Mouse (Mus musculus): ENCODE results near the gene Eef1a1. TPM values are rescaled to one million over a fixed set of nuclear protein-coding genes. Genes with fewer than 3 reads are reported as not detected.

The Eef1a1 gene
- total RNA-seq, 2 experiments from 2014 or later, result 11,199 to 20,522 TPM

- peak; percentile 9 for ATAC-seq (replicated peaks; ENCODE audit: poor library complexity)
These were observed 11.9 kb downstream of the Eef1a1 start for GRCm38 (mm10) chr9:78477021-78477551.

DNA sequence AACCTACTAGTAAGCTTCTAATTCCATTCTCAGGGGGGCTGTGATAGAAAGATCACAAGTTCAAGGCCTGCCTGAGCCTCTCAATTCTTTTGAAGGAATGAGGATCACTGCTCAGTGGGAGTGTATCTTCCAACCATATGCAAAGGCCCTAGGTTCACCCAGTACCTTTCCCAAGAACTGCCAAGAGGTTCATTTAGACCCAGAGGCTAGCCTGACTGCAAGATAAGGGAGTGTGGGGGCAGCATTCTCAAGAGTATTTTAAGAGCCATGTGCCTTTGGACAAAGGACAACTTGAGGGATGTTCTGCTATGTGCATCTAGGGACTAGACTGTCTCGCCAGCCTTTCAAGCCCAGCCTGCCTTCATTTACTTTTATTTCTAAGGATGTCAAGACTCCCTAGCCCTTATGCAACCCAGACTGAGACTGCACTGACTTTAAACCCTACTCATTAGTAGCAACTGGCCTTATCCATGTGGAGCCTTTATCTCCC, 12.4 kb downstream of the Eef1a1 start:
- ATAC-seq (replicated peaks; ENCODE audit: poor library complexity), result peak; percentile 8

- no peak for ATAC-seq (replicated peaks; ENCODE audit: poor library complexity)
These were observed 13.1 kb downstream of the Eef1a1 start for GRCm38 (mm10) chr9:78475873-78476272.

- ATAC-seq (replicated peaks; ENCODE audit: poor library complexity), result no peak
These were observed 13.6 kb downstream of the Eef1a1 start for GRCm38 (mm10) chr9:78475383-78475780.

GRCm38 (mm10) chr9:78474771-78475382, 14.1 kb downstream of the Eef1a1 start:
- no peak for ATAC-seq (replicated peaks; ENCODE audit: poor library complexity)

- ATAC-seq (replicated peaks; ENCODE audit: poor library complexity), result no peak
These were observed 14.7 kb downstream of the Eef1a1 start for GRCm38 (mm10) chr9:78474270-78474669.

- ATAC-seq (replicated peaks; ENCODE audit: poor library complexity), result no peak
These were observed 15.4 kb downstream of the Eef1a1 start for GRCm38 (mm10) chr9:78473588-78473987.

DNA sequence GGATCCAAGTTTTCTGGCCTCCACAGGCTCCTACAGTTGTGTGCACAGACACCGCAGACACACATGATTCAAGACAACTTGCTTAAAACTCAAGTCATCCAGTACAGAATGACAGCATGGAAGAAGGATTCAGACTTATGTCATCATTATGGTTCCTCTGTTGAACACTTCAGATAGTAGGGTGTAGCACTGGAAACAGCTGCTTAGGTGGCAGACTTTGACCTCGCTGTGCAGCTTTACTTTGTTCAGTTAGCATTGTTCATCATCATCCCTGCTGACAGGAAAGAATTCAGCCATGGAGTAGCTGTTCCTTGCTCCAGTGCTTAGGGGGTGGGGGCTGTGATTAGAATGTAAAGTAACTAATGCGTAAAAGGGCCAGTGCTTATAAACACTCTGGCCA, 23.2 kb downstream of the Eef1a1 start:
- ATAC-seq (replicated peaks; ENCODE audit: poor library complexity), result no peak

DNA sequence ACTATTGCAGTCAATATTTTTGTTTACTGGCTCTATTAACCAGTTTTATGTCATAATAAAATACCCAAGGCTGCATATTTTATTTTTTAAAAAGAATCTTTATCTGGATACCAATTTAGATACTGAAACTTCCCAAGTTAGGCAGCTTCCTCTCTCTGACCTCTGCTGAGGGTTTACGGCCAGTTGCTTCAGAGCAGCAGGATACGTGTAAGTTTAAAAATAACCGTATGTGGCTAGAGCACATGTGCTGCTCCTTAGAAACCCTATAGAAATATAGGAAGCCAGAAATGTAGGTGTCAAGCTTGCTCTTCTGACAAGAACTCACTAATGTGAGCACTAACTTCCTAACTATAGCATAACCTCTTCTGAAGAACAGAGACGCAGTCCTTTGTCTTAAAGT, 25.6 kb downstream of the Eef1a1 start:
- ATAC-seq (replicated peaks; ENCODE audit: poor library complexity), result peak; percentile 91

GRCm38 (mm10) chr9:78457026-78457425, 31.9 kb downstream of the Eef1a1 start:
- ATAC-seq (replicated peaks; ENCODE audit: poor library complexity), result no peak

DNA sequence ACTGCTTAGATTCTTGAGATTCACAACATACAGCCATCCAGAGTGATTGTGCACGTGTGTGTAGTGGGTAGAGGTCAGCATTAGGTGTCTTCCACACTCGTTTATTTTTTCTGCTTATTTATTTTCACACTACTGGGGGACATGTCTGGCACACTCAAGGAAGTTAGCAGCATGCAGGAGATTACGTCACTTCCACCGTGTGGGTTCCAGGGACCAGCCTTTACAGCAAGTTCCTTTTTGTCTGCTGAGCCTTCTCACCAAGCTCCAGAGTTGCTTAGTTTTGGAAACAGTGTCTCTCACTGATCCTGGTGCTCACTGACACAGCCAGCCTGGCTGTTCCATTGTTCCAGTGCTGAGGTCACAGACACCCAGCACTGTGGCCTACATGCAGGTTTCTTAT, 37.6 kb downstream of the Eef1a1 start:
- ATAC-seq (replicated peaks; ENCODE audit: poor library complexity), result peak; percentile 62

DNA sequence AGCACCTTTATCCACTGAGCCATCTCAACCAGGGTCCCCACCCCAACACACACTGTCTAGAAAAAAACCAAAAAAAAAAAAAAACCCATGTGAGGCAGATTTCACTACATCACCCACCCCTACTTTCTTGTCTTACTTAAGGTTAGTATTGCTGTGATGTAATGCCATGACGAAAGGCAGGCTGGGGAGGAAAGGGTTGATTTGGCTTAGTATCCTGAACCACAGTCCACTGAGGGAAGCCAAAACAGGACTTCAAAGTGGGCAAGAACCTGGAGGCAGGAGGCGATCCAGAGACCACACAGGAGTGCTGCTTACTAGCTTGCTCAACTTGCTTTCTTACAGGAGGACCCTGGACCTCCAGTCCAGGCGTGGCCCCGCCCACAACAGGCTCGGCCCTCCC, 38.5 kb downstream of the Eef1a1 start:
- ATAC-seq (replicated peaks; ENCODE audit: poor library complexity), result peak; percentile 25; the same call in 1 of the 2 replicates

DNA sequence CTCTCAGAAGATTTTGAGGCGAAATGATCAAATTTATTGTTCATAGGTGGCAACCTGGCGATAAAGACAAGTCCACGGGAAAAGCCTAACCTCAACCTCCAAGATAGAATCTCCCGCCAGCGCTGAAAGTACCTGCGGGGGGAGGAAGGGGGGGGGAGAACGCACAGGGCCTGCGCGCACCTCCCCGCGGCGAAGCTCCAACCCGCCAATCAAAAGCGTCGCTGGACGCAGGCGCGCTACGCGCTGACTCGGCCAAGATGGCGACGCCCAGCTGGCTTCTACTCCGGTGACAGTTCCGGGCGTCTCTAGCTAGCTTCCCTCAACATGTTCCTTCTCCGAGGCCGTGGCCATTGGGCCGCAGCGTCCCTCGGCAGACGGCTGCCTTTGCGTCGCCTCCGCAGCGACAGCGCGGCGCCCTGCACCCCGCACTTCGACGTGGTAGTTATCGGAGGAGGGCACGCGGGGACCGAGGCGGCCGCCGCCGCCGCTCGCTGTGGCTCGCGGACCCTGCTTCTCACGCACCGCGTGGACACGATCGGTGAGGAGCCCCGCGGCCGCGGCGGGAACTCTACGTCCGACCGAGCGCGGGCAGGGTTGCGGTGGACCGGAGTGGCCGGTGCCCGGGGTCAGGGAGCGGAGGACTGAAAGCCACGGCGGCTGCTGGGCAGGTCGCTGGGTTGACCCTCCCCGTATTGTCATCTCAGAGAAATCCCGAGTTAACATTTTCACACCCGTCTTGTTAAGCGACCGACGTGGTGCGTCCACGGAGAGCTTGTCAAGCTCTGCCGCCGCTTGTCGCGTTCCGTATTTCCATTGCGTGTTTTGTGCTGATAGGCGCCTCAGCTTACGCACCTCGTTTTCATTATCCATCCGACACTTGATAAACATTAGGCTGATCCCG, 40.7 kb downstream of the Eef1a1 start, which contains the start of the genes Mto1 and Gm17324:
TSS of gene Mto1 (plus strand) at position 236 of the 901 bp plus-strand sequence.
TSS of gene Gm17324 (minus strand) at position 814 of the 901 bp plus-strand sequence.
- peak; percentile 77 for ATAC-seq (replicated peaks; ENCODE audit: poor library complexity)

DNA sequence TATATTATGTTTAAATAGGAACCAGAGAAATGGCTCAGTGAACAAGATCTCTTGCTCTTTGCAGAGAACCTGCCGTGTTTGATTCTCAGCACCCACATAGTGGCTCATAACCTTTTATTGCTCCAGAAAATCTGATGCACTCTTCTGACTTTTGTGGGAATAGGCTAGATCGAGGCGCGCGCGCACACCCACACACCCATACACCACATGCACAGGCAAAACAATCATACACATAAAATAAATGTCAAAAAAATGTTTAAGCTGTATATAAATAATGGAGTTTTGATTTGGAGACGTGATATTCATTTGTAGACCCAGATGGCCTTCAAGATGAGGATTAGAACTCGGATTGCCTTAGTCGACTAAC, 41.4 kb downstream of the Eef1a1 start:
- ATAC-seq (replicated peaks; ENCODE audit: poor library complexity), result no peak

- ATAC-seq (replicated peaks; ENCODE audit: poor library complexity), result peak; percentile 75
These were observed 46.2 kb downstream of the Eef1a1 start, which contains the start of gene Cgas for GRCm38 (mm10) chr9:78442579-78443392. Cgas (minus strand) TSS chr9:78443237.

DNA sequence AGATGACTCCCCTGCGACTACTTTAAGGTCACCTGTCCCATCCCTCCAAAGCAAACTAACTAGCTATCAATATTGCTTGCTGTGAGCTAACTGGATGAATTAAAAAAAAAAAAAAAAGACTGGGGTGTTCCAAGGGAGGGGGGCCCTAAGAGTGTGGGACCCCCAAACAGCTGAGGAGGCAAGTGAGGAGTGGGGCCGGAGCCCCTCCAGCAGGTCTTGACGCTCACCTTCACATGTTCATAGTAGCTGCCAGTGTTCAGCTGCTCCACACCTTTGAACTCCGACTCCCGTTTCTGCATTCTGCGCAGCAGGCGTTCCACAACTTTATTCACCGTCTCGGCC, 46.7 kb downstream of the Eef1a1 start:
- no peak for ATAC-seq (replicated peaks; ENCODE audit: poor library complexity)

- no peak for ATAC-seq (replicated peaks; ENCODE audit: poor library complexity)
These were observed 49.5 kb downstream of the Eef1a1 start for GRCm38 (mm10) chr9:78439426-78439825.

- no peak for ATAC-seq (replicated peaks; ENCODE audit: poor library complexity)
These were observed 56.5 kb downstream of the Eef1a1 start for GRCm38 (mm10) chr9:78432471-78432870.

DNA sequence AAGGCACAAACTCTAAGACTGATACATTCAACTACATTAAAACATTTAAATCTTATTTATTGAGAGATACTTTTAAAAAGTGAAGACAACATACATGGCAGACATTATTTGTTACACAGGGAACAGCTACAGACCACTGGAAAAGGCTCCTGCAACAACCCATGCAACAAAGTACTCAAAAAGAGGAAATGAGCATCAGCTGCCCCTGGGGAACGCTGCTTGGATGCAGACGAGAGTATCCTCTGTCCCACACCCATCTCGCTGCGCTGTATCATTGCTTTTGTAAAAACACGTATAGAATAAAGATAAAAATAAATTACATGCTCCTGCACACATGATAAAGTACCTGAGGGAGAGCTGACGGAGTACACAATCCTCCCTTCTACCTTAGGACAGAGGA, 58.5 kb downstream of the Eef1a1 start:
- ATAC-seq (replicated peaks; ENCODE audit: poor library complexity), result 0 out of 2 replicates have a peak, but pooled peaks have one; percentile 33

GRCm38 (mm10) chr9:78429551-78429950, 59.4 kb downstream of the Eef1a1 start:
- ATAC-seq (replicated peaks; ENCODE audit: poor library complexity), result no peak
